Mouse (Mus musculus) embryonic facial prominence, embryonic 10.5 days (tissue): ENCODE measurements around the gene Ano3. TPM values are rescaled to one million over a fixed set of nuclear protein-coding genes. Genes with fewer than 3 reads are reported as not detected.

Source experiments
- DNase-seq: peaks from one replicate; pipeline ENCODE4 v3.0.0-alpha.2; 2017; ENCODE audit warnings: low spot score
- H3K27ac ChIP-seq: fragments of 300-500 bp; sonication (generic); replicated peaks from 2 replicates; pipeline ENCODE4 v1.5.1; 2016; ENCODE audit warnings: mild to moderate bottlenecking
- H3K27me3 ChIP-seq: fragments of 300-500 bp; sonication (generic); replicated peaks from 2 replicates; pipeline ENCODE4 v1.6.1; 2016; ENCODE audit warnings: low read depth, mild to moderate bottlenecking; ENCODE audit not compliant: poor library complexity, severe bottlenecking
- H3K36me3 ChIP-seq: fragments of 300-500 bp; sonication (generic); replicated peaks from 2 replicates; pipeline ENCODE4 v1.6.1; 2016; ENCODE audit warnings: mild to moderate bottlenecking, moderate library complexity
- H3K4me1 ChIP-seq: fragments of 300-500 bp; sonication (generic); 2 replicates; pipeline ENCODE4 v1.6.1; 2016
- H3K4me3 ChIP-seq: fragments of 300-500 bp; sonication (generic); 2 replicates; pipeline ENCODE4 v1.5.1; 2016; ENCODE audit warnings: mild to moderate bottlenecking, moderate library complexity
- H3K9me3 ChIP-seq: fragments of 300-500 bp; sonication (generic); 2 replicates; pipeline ENCODE4 v1.6.1; 2016; ENCODE audit warnings: mild to moderate bottlenecking
- WGBS: fragments of 180-500 bp; shearing (Covaris S2); methylation state at CpG from one replicate; pipeline ENCODE4 v1.1.7; 2016; 5-methylcytosine and 5-hydroxymethylcytosine counted together
- polyA plus RNA-seq: library from polyadenylated mRNA; unstranded; fragments of >200 nt; fragmentation: Nextera tagmentation; extraction: Ambion mirVana; gene quantifications from 2 replicates; pipeline ENCODE4 v1.2.1, GENCODE M21; 2016

Gene Ano3
- polyA plus RNA-seq, 1 experiment from 2014 or later = 0.86 TPM

- no peak overlapping the region for H3K27ac ChIP-seq
- no peaks in the 10 kb centered on the region for H3K27me3 ChIP-seq
- H3K4me1 ChIP-seq = no peaks in the 10 kb centered on the region
- H3K9me3 ChIP-seq = no peaks in the 10 kb centered on the region
- 62% methylated on average over 2 of the region's 2 CpGs for WGBS
- DNase-seq = no peak
- H3K4me3 ChIP-seq = no peak overlapping the region
- H3K36me3 ChIP-seq = no peaks in the 10 kb centered on the region
Measured at GRCm38 (mm10) chr2:110671071-110671624, 279.6 kb downstream of the Ano3 start.

DNA sequence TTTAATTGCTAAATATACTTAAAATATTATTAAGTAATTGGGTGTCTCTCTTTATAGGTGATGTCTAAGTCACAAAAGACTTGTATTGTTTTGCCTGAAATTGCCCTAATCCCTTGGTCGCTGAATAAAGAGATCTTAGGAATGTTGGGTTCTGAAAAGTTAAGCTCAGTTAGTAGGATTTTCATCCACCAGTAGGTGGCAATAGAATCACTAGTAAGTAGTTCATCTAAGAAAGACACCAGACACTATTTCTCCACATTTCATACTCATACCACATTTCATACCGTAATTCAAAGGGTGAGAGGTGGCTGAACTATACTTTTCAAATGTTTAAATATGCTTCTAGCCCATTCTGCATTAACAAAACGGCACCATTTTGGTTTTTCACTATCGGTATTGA is 287.4 kb downstream of the Ano3 start:
- H3K27me3 ChIP-seq = no peaks in the 10 kb centered on the region
- no peak overlapping the region for H3K27ac ChIP-seq
- no peaks in the 10 kb centered on the region for H3K9me3 ChIP-seq
- DNase-seq = no peak
- WGBS = 60% methylated on average over 4 of the region's 4 CpGs
- no peaks in the 10 kb centered on the region for H3K36me3 ChIP-seq
- H3K4me3 ChIP-seq = no peak overlapping the region
- H3K4me1 ChIP-seq = no peaks in the 10 kb centered on the region

DNA sequence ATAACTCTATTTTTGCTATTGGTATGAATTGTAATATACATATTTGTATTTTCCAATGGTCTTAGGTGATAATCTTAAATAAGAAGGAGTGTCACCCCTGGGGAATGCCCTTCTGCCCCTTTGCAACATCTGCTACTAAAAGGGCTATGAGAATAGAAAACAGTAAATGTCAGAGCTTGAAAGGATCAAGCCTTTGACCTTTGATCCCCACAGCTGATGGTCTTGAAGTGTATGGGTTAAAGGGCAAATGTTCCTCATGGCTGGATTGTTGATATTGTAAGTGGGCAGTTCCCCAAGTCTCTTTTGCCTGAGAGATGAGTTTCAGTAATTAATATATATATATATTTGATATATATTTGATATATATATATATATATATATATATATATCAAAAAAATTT is 305.9 kb downstream of the Ano3 start:
- Histone ChIP-seq H3K36me3 (no peaks in the 10 kb centered on the region), H3K27me3 (no peaks in the 10 kb centered on the region), H3K4me3 (no peak overlapping the region), H3K4me1 (no peaks in the 10 kb centered on the region), H3K27ac (no peak overlapping the region), H3K9me3 (no peaks in the 10 kb centered on the region)
- no peak for DNase-seq

DNA sequence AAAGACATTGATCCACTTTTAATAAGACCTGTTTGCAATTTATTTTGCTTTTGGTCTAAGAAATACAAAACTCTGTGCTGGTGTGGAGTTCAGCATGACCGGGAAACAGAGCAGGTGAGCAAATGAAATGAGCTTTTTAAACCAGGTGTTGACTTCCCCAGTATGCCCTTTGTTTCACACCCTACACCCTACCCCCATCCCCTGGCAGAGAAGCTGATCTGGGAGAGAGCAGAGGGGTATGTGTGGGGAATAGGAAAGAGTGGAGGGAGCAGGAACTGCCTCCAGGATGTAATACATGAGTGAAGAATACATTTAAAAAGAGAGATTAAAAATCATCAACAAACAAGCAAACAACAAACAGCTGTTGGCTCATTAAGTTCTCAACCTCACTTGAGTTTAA is 306.4 kb downstream of the Ano3 start:
- H3K36me3 ChIP-seq = no peaks in the 10 kb centered on the region
- H3K9me3 ChIP-seq = no peaks in the 10 kb centered on the region
- no peak overlapping the region for H3K4me3 ChIP-seq
- H3K27ac ChIP-seq = no peak overlapping the region
- DNase-seq = no peak
- no peaks in the 10 kb centered on the region for H3K4me1 ChIP-seq
- WGBS = 72% methylated on average over 1 of the region's 1 CpGs
- no peaks in the 10 kb centered on the region for H3K27me3 ChIP-seq

Other genes with a start within 250 kb of the Ano3 start
- 0.06 TPM in 1 of 2 replicates, not detected in the other for gene Muc15, start 229.6 kb downstream of the Ano3 start, polyA plus RNA-seq
- not detected in 2 replicates for gene Gm13941, start 155.1 kb upstream of the Ano3 start, polyA plus RNA-seq
- not detected in 2 replicates for gene Gm15130, start 202.0 kb upstream of the Ano3 start, polyA plus RNA-seq